Mouse (Mus musculus): ENCODE data around the gene Zfp865. TPM values are rescaled to one million over a fixed set of nuclear protein-coding genes. Genes with fewer than 3 reads are reported as not detected.
A peak's percentile ranks its signal among the peaks of the same experiment; 100 is the strongest.

Gene Zfp865
- polyA plus RNA-seq, 1 experiment from 2014 or later, result 3.5 TPM

GRCm38 (mm10) chr7:5021197-5021596 lies 1.0 kb downstream of the Zfp865 start:
- H3K4me1 ChIP-seq (ENCODE audit: control insufficient read depth, insufficient read depth, low read length), result peaks cover 17% of the 10 kb centered on the region
- H3K27me3 ChIP-seq (replicated peaks; ENCODE audit: control insufficient read depth, insufficient read depth, low read length), result no peaks in the 10 kb centered on the region
- no peak for ATAC-seq
- H3K9me3 ChIP-seq (ENCODE audit: control insufficient read depth, low read length), result peaks cover 2% of the 10 kb centered on the region; the same call in 1 of the 2 replicates
- H3K27ac ChIP-seq (ENCODE audit: low read length), result peak overlapping the region; percentile 97
- peak overlapping the region; percentile 95 for H3K9ac ChIP-seq (ENCODE audit: low read depth, low read length)
- WGBS, result 43% methylated on average over 5 of the region's 5 CpGs
- H3K4me2 ChIP-seq (ENCODE audit: low read depth, low read length), result peak overlapping the region; percentile 75
- peaks cover 24% of the 10 kb centered on the region for H3K36me3 ChIP-seq (ENCODE audit: control insufficient read depth, insufficient read depth, low read length)
- peak overlapping the region; percentile 86 for H3K4me3 ChIP-seq (ENCODE audit: low read length)

DNA sequence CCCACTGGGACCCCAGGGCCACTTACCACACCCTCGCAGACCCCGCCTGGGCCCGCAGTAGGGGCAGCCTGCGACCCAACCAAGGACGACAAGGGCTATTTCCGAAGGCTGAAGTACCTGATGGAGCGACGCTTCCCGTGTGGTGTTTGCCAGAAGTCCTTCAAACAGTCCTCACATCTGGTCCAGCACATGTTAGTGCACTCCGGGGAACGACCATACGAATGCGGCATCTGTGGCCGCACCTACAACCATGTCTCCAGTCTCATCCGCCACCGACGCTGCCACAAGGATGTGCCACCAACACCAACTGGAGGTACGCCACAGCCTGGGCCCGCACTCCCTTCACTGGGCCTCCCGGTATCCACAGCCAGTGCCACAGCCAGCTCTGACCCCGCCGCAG lies 9.4 kb downstream of the Zfp865 start:
- Histone ChIP-seq H3K9me3 (ENCODE audit: control insufficient read depth, low read length) (peaks cover 32% of the 10 kb centered on the region), H3K4me3 (ENCODE audit: low read length) (no peak overlapping the region), H3K4me2 (ENCODE audit: low read depth, low read length) (no peak overlapping the region), H3K27ac (ENCODE audit: low read length) (no peak overlapping the region), H3K9ac (ENCODE audit: low read depth, low read length) (no peak overlapping the region), H3K27me3 (replicated peaks; ENCODE audit: control insufficient read depth, insufficient read depth, low read length) (no peaks in the 10 kb centered on the region), H3K36me3 (ENCODE audit: control insufficient read depth, insufficient read depth, low read length) (peaks cover 59% of the 10 kb centered on the region), H3K4me1 (ENCODE audit: control insufficient read depth, insufficient read depth, low read length) (no peaks in the 10 kb centered on the region)
- 95% methylated on average over 22 of the region's 22 CpGs for WGBS
- ATAC-seq, result no peak

- no peak for ATAC-seq
- Histone ChIP-seq H3K4me2 (ENCODE audit: low read depth, low read length) (no peak overlapping the region), H3K9me3 (ENCODE audit: control insufficient read depth, low read length) (peaks cover 32% of the 10 kb centered on the region), H3K27me3 (replicated peaks; ENCODE audit: control insufficient read depth, insufficient read depth, low read length) (no peaks in the 10 kb centered on the region), H3K4me3 (ENCODE audit: low read length) (no peak overlapping the region), H3K36me3 (ENCODE audit: control insufficient read depth, insufficient read depth, low read length) (peaks cover 63% of the 10 kb centered on the region), H3K27ac (ENCODE audit: low read length) (no peak overlapping the region), H3K4me1 (ENCODE audit: control insufficient read depth, insufficient read depth, low read length) (no peaks in the 10 kb centered on the region), H3K9ac (ENCODE audit: low read depth, low read length) (no peak overlapping the region)
- 88% methylated on average over 21 of the region's 21 CpGs for WGBS
These were observed 9.8 kb downstream of the Zfp865 start for GRCm38 (mm10) chr7:5029946-5030345.

DNA sequence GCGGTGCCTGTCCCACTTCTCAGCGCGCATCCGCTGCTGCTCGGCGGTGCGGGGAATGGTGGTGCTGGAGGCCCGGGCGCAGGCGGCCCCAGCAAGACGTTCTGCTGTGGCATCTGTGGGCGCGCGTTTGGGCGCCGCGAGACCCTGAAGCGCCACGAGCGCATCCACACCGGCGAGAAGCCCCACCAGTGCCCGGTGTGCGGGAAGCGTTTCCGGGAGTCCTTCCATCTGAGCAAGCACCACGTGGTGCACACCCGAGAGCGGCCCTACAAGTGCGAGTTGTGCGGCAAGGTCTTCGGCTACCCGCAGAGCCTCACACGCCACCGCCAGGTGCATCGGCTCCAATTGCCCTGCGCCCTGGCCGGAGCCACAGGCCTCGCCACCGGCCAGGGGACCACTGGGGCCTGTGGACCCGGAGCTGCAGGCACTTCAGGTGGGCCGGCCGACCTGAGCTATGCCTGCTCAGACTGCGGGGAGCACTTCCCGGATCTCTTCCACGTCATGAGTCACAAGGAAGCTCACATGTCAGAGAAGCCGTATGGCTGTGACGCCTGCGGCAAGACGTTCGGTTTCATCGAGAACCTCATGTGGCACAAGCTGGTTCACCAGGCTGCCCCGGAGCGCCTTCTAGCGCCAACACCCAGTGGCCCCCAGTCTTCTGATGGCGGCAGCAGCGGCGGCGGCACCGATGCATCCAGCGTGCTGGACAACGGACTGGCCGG lies 10.5 kb downstream of the Zfp865 start:
- 0 out of 2 replicates have a peak, but pooled peaks have one; percentile 8 for ATAC-seq

GRCm38 (mm10) chr7:5031496-5031895 lies 11.3 kb downstream of the Zfp865 start:
- Histone ChIP-seq H3K27me3 (replicated peaks; ENCODE audit: control insufficient read depth, insufficient read depth, low read length) (no peaks in the 10 kb centered on the region), H3K4me1 (ENCODE audit: control insufficient read depth, insufficient read depth, low read length) (no peaks in the 10 kb centered on the region), H3K36me3 (ENCODE audit: control insufficient read depth, insufficient read depth, low read length) (peaks cover 72% of the 10 kb centered on the region), H3K9ac (ENCODE audit: low read depth, low read length) (no peak overlapping the region), H3K4me2 (ENCODE audit: low read depth, low read length) (no peak overlapping the region), H3K9me3 (ENCODE audit: control insufficient read depth, low read length) (peaks cover 32% of the 10 kb centered on the region), H3K4me3 (ENCODE audit: low read length) (no peak overlapping the region), H3K27ac (ENCODE audit: low read length) (no peak overlapping the region)
- 84% methylated on average over 46 of the region's 46 CpGs for WGBS
- no peak for ATAC-seq

More for the DNA sequence above, 10.5 kb downstream of the Zfp865 start:
- Histone ChIP-seq H3K4me2 (ENCODE audit: low read depth, low read length) (no peak overlapping the region), H3K27me3 (replicated peaks; ENCODE audit: control insufficient read depth, insufficient read depth, low read length) (no peaks in the 10 kb centered on the region), H3K27ac (ENCODE audit: low read length) (no peak overlapping the region), H3K9me3 (ENCODE audit: control insufficient read depth, low read length) (peaks cover 32% of the 10 kb centered on the region), H3K36me3 (ENCODE audit: control insufficient read depth, insufficient read depth, low read length) (peaks cover 70% of the 10 kb centered on the region), H3K4me3 (ENCODE audit: low read length) (no peak overlapping the region), H3K4me1 (ENCODE audit: control insufficient read depth, insufficient read depth, low read length) (no peaks in the 10 kb centered on the region), H3K9ac (ENCODE audit: low read depth, low read length) (no peak overlapping the region)
- 86% methylated on average over 63 of the region's 63 CpGs for WGBS

DNA sequence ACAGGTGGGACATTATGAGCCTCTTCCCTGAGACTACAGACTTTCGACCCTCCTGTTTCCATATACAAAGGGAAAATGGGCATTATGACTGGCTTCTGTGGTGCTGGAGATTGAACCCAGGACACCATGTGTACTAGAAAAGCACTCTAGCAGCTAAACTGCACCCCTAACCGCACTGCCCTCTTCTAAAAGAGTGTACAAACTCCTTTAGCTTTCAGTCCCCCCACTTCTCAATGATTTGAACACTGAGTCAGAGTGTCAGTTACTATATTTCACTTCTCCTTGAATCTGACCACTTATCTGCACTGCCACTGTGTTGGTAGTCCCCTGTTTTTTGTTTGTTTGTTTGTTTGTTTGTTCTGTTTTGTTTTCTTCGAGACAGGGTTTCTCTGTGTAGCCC lies 13.6 kb downstream of the Zfp865 start, which contains the start of gene 4632433K11Rik:
TSS of gene 4632433K11Rik (plus strand) at position 301 of the 400 bp plus-strand sequence.
- no peak within 1 kb of the TSS for H3K9ac ChIP-seq (ENCODE audit: low read depth, low read length)
- peaks cover 32% of the 10 kb centered on the region for H3K9me3 ChIP-seq (ENCODE audit: control insufficient read depth, low read length)
- no peak within 1 kb of the TSS for H3K4me2 ChIP-seq (ENCODE audit: low read depth, low read length)
- H3K27ac ChIP-seq (ENCODE audit: low read length), result no peak within 1 kb of the TSS
- no peak for ATAC-seq
- peaks cover 61% of the 10 kb centered on the region for H3K36me3 ChIP-seq (ENCODE audit: control insufficient read depth, insufficient read depth, low read length)
- H3K4me1 ChIP-seq (ENCODE audit: control insufficient read depth, insufficient read depth, low read length), result peaks cover 6% of the 10 kb centered on the region
- no peaks in the 10 kb centered on the region for H3K27me3 ChIP-seq (replicated peaks; ENCODE audit: control insufficient read depth, insufficient read depth, low read length)
- H3K4me3 ChIP-seq (ENCODE audit: low read length), result no peak within 1 kb of the TSS
- WGBS, result 87% methylated on average over 3 of the region's 3 CpGs

- WGBS, result 96% methylated on average over 17 of the region's 17 CpGs
- Histone ChIP-seq H3K9me3 (ENCODE audit: control insufficient read depth, low read length) (peaks cover 17% of the 10 kb centered on the region), H3K27me3 (replicated peaks; ENCODE audit: control insufficient read depth, insufficient read depth, low read length) (no peaks in the 10 kb centered on the region), H3K9ac (ENCODE audit: low read depth, low read length) (no peak overlapping the region), H3K36me3 (ENCODE audit: control insufficient read depth, insufficient read depth, low read length) (peaks cover 43% of the 10 kb centered on the region), H3K27ac (ENCODE audit: low read length) (no peak overlapping the region), H3K4me1 (ENCODE audit: control insufficient read depth, insufficient read depth, low read length) (peaks cover 6% of the 10 kb centered on the region), H3K4me2 (ENCODE audit: low read depth, low read length) (no peak overlapping the region), H3K4me3 (ENCODE audit: low read length) (no peak overlapping the region)
- no peak for ATAC-seq
These were observed 15.5 kb downstream of the Zfp865 start for GRCm38 (mm10) chr7:5035628-5036027.

DNA sequence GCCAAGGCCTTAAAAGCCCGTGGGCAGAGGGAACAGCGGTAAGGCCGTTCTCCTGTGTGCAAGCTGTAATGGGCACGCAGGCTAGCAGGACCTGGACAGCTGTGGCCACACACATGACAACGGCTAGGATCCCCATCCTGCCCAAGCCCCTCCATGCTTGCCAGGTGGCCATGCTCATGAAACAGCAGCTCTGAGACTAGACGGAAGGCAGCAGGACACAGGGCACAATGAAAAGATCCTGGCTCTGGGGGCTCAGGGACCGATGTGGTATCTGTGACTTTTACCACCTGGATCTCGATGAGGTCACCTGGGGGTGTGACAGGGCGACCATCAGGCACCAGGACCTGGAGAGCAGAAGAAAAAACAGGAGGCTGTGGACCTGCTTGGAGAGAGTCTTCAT lies 16.0 kb downstream of the Zfp865 start:
- H3K4me1 ChIP-seq (ENCODE audit: control insufficient read depth, insufficient read depth, low read length), result peaks cover 6% of the 10 kb centered on the region
- peaks cover 11% of the 10 kb centered on the region for H3K9me3 ChIP-seq (ENCODE audit: control insufficient read depth, low read length)
- no peak overlapping the region for H3K9ac ChIP-seq (ENCODE audit: low read depth, low read length)
- no peaks in the 10 kb centered on the region for H3K27me3 ChIP-seq (replicated peaks; ENCODE audit: control insufficient read depth, insufficient read depth, low read length)
- no peak overlapping the region for H3K4me3 ChIP-seq (ENCODE audit: low read length)
- peaks cover 38% of the 10 kb centered on the region for H3K36me3 ChIP-seq (ENCODE audit: control insufficient read depth, insufficient read depth, low read length)
- WGBS, result 97% methylated on average over 9 of the region's 9 CpGs
- no peak for ATAC-seq
- H3K4me2 ChIP-seq (ENCODE audit: low read depth, low read length), result no peak overlapping the region
- no peak overlapping the region for H3K27ac ChIP-seq (ENCODE audit: low read length)

DNA sequence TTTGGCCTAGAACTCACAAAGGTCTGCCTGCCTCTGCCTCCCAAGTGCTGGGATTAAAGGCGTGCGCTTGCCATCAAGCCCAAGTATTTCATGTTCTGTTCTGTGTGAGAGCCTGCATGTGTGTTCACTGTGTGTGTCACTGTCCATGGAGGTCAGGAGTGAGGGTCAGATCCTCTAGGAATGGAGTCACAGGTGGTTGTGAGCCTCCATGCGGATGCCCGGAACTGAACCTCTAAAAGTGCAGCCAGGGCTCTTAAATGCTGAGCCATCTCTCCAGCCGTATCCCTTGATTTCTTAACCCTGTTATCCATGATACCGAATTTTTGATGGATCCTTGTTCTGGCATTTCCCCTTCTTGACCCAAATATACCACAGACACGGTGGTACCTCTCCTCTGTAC lies 16.9 kb downstream of the Zfp865 start:
- Histone ChIP-seq H3K27me3 (replicated peaks; ENCODE audit: control insufficient read depth, insufficient read depth, low read length) (no peaks in the 10 kb centered on the region), H3K9me3 (ENCODE audit: control insufficient read depth, low read length) (peaks cover 3% of the 10 kb centered on the region), H3K4me3 (ENCODE audit: low read length) (no peak overlapping the region), H3K36me3 (ENCODE audit: control insufficient read depth, insufficient read depth, low read length) (peaks cover 29% of the 10 kb centered on the region), H3K4me2 (ENCODE audit: low read depth, low read length) (no peak overlapping the region), H3K4me1 (ENCODE audit: control insufficient read depth, insufficient read depth, low read length) (peaks cover 6% of the 10 kb centered on the region), H3K9ac (ENCODE audit: low read depth, low read length) (no peak overlapping the region), H3K27ac (ENCODE audit: low read length) (no peak overlapping the region)
- WGBS, result 93% methylated on average over 7 of the region's 7 CpGs
- ATAC-seq, result no peak
